Mouse (Mus musculus): ENCODE data around the gene Gm20388.

Gene Gm20388

GRCm38 (mm10) chr8:121084210-121084951, 1173.7 kb downstream of the Gm20388 start, which contains the start of gene Foxf1:
Gene Foxf1 (plus strand): TSS chr8:121084386.
- DNase-seq (ENCODE audit: low spot score in 2 of 2), result no peak

- DNase-seq (ENCODE audit: low spot score in 2 of 2), result no peak
Measured at GRCm38 (mm10) chr8:121085011-121085410, 1174.4 kb downstream of the Gm20388 start.

- no peak for DNase-seq (ENCODE audit: low spot score in 2 of 2)
Measured at GRCm38 (mm10) chr8:121085561-121085960, 1174.9 kb downstream of the Gm20388 start.

GRCm38 (mm10) chr8:121086004-121086900, 1175.6 kb downstream of the Gm20388 start:
- no peak for DNase-seq (ENCODE audit: low spot score in 2 of 2)

GRCm38 (mm10) chr8:121088281-121088680, 1177.6 kb downstream of the Gm20388 start:
- DNase-seq (ENCODE audit: low spot score in 2 of 2), result no peak

- DNase-seq (ENCODE audit: low spot score in 2 of 2), result no peak
Measured at GRCm38 (mm10) chr8:121088871-121089630, 1178.4 kb downstream of the Gm20388 start.

GRCm38 (mm10) chr8:121089631-121090380, 1179.2 kb downstream of the Gm20388 start:
- no peak for DNase-seq (ENCODE audit: low spot score in 2 of 2)

GRCm38 (mm10) chr8:121090716-121091115, 1180.1 kb downstream of the Gm20388 start:
- DNase-seq (ENCODE audit: low spot score in 2 of 2), result no peak

- no peak for DNase-seq (ENCODE audit: low spot score in 2 of 2)
Measured at GRCm38 (mm10) chr8:121092141-121092540, 1181.5 kb downstream of the Gm20388 start.

GRCm38 (mm10) chr8:121092627-121093026, 1182.0 kb downstream of the Gm20388 start:
- DNase-seq (ENCODE audit: low spot score in 2 of 2), result peak in 1 of 2 experiments; percentile 71

GRCm38 (mm10) chr8:121093496-121093895, 1182.9 kb downstream of the Gm20388 start:
- DNase-seq (ENCODE audit: low spot score in 2 of 2), result no peak

- DNase-seq (ENCODE audit: low spot score in 2 of 2), result peak; percentile 61 to 65
Measured at GRCm38 (mm10) chr8:121104049-121104818, 1193.6 kb downstream of the Gm20388 start.

- DNase-seq (ENCODE audit: low spot score in 2 of 2), result peak; percentile 99
Measured at GRCm38 (mm10) chr8:121107668-121108656, 1197.3 kb downstream of the Gm20388 start, which contains the start of gene Mthfsd. Gene Mthfsd (minus strand): TSS chr8:121108392.

GRCm38 (mm10) chr8:121108657-121109056, 1198.0 kb downstream of the Gm20388 start:
- no peak for DNase-seq (ENCODE audit: low spot score in 2 of 2)

GRCm38 (mm10) chr8:121111145-121111907, 1200.7 kb downstream of the Gm20388 start:
- no peak for DNase-seq (ENCODE audit: low spot score in 2 of 2)

- DNase-seq (ENCODE audit: low spot score in 2 of 2), result peak; percentile 87 to 96
Measured at GRCm38 (mm10) chr8:121113261-121113660, 1202.6 kb downstream of the Gm20388 start.

- no peak for DNase-seq (ENCODE audit: low spot score in 2 of 2)
Measured at GRCm38 (mm10) chr8:121115136-121115535, 1204.5 kb downstream of the Gm20388 start.

GRCm38 (mm10) chr8:121115948-121116347, 1205.3 kb downstream of the Gm20388 start, which contains the start of gene Foxc2:
Gene Foxc2 (plus strand): TSS chr8:121116171.
- DNase-seq (ENCODE audit: low spot score in 2 of 2), result peak; percentile 89 to 91

Data from heart, adult 9 months (tissue).